Mouse (Mus musculus) megakaryocyte, embryonic 14.5 days (primary cell): ENCODE results near the gene Ydjc.

ENCODE experiments used
- FLI1 ChIP-seq: IDR thresholded peaks from 2 replicates; pipeline ENCODE4 v1.6.1; 2012; ENCODE audit warnings: low read length, inconsistent platforms, mixed read lengths
- GATA1 ChIP-seq: IDR thresholded peaks from 3 replicates; pipeline ENCODE4 v1.6.1; 2012; ENCODE audit warnings: mixed read lengths, low read length, inconsistent platforms, borderline replicate concordance

GRCm38 (mm10) chr16:17132089-17132905 lies 12.1 kb upstream of the Ydjc start, which contains the start of gene Sdf2l1:
- TF ChIP-seq GATA1 = no peak
- no peak for TF ChIP-seq FLI1
